21 mouse cellular contexts compared by ENCODE assay signal in genomic region chr12:76814120-76814519, GRCm38 (mm10). TPM values are rescaled to one million over a fixed set of nuclear protein-coding genes. Genes with fewer than 3 reads are reported as not detected.
"Had no signal": no experiment of that assay in that cellular context is flagged by ENCODE, and none has a peak within 500 bp of the region (broad histone marks: within the 10 kb centered on the region; RNA-seq: fewer than 3 reads in every experiment).

No protein-coding gene starts in this region.

- ATAC-seq: midbrain, embryonic 16.5 days had no signal

- H3K27ac ChIP-seq: midbrain, embryonic 10.5 days; midbrain, embryonic 12.5 days; neural tube, embryonic 13.5 days; neural tube, embryonic 15.5 days had no signal

- H3K9ac ChIP-seq: lung, embryonic 14.5 days; midbrain, embryonic 12.5 days; neural tube, embryonic 13.5 days had no signal

- H3K9me3 ChIP-seq: midbrain, embryonic 10.5 days; midbrain, embryonic 12.5 days; neural tube, embryonic 13.5 days; neural tube, embryonic 15.5 days had no signal

- H3K4me2 ChIP-seq: lung, embryonic 14.5 days; midbrain, embryonic 12.5 days; neural tube, embryonic 13.5 days; neural tube, embryonic 15.5 days had no signal

- H3K36me3 ChIP-seq: midbrain, embryonic 12.5 days; neural tube, embryonic 13.5 days had no signal

- DNase-seq: lung, embryonic 14.5 days; lung, postnatal 10 days; lung, postnatal 4 days; midbrain, embryonic 14.5 days; retina, postnatal 1 day; right cerebral cortex, adult 18-20 months; right cerebral cortex, postnatal 25 days; right cerebral cortex, postnatal 4 days; spleen, adult 18-20 months; thymus, adult 18-20 months; thymus, postnatal 14 days; thymus, postnatal 36 days had no signal

- H3K4me3 ChIP-seq: midbrain, embryonic 10.5 days; midbrain, embryonic 12.5 days; myocyte; neural tube, embryonic 13.5 days; neural tube, embryonic 15.5 days had no signal

- H3K27me3 ChIP-seq: neural tube, embryonic 13.5 days; neural tube, embryonic 15.5 days had no signal

RNA-seq across cellular contexts. Expression of gene Rab15, which starts 8.6 kb away (rescaled TPM):
- total RNA-seq: megakaryocyte, adult 5-6 weeks; megakaryocyte-erythroid progenitor cell, adult 5-6 weeks had no signal

RNA-seq across cellular contexts. Expression of gene Gpx2, which starts 18.8 kb away (rescaled TPM):
- total RNA-seq: megakaryocyte, adult 5-6 weeks; megakaryocyte-erythroid progenitor cell, adult 5-6 weeks had no signal
- polyA plus RNA-seq: midbrain, embryonic 10.5 days; midbrain, embryonic 12.5 days; midbrain, embryonic 14.5 days; myocyte; neural tube, embryonic 11.5 days had no signal
